8 mouse cellular contexts compared by ENCODE assay signal in genomic region chr10:94992127-94992526, GRCm38 (mm10). TPM values are rescaled to one million over a fixed set of nuclear protein-coding genes. Genes with fewer than 3 reads are reported as not detected.
DNase-seq lines count a peak whose midpoint lies in the region; ATAC-seq lines count a peak whose summit lies in the region.

No protein-coding gene starts in this region.

- H3K36me3 ChIP-seq in midbrain, embryonic 10.5 days = no peaks in the 10 kb centered on the region

- H3K27me3 ChIP-seq in midbrain, embryonic 10.5 days (ENCODE audit: low read depth, poor library complexity, severe bottlenecking) = peaks cover 13% of the 10 kb centered on the region

- intact Hi-C loops in gastrocnemius, postnatal 14 days (cut with DNase I; ENCODE audit: low total_unique reads) = loop anchor here (5.0 kb wide), 2 partner anchors 105 to 485 kb away; no protein-coding TSS in a partner anchor
- intact Hi-C loops in left cerebral cortex, postnatal 36 days (cut with DNase I) = loop anchor here (5.0 kb wide), 2 partner anchors 90 to 330 kb away; partner anchors contain the start of gene Cradd

- H3K4me1 ChIP-seq in midbrain, embryonic 10.5 days = peaks cover 29% of the 10 kb centered on the region

- H3K27ac ChIP-seq in midbrain, embryonic 10.5 days (replicated peaks) = peak overlapping the region; percentile 73; the same call in 1 of the 2 replicates

- WGBS in midbrain, embryonic 10.5 days = 13% methylated on average over 9 of the region's 9 CpGs

- no peaks in the 10 kb centered on the region for H3K9me3 ChIP-seq in midbrain, embryonic 10.5 days (replicated peaks)

- peak; percentile 83 for ATAC-seq in common myeloid progenitor, adult 5-6 weeks (replicated peaks; ENCODE audit: low read depth, poor library complexity, severe bottlenecking)

- DNase-seq in adipocyte (ENCODE audit: low spot score) = peak; percentile 82
- peak; percentile 87 for DNase-seq in gastrocnemius, postnatal 14 days
- DNase-seq in induced T-regulatory cell, adult 2 months (ENCODE audit: low read depth) = peak; percentile 87
- DNase-seq in left cerebral cortex, postnatal 36 days (ENCODE audit: low spot score in 2 of 2) = peak; percentile 64 to 74
- DNase-seq in midbrain, embryonic 10.5 days (ENCODE audit: low spot score) = peak; percentile 77
- peak; percentile 80 for DNase-seq in right cerebral cortex, postnatal 4 days
- peak; percentile 4 for DNase-seq in yolk sac, embryonic 10.5 days (ENCODE audit: low spot score)

- H3K4me3 ChIP-seq in midbrain, embryonic 10.5 days = no peak overlapping the region

RNA-seq across cellular contexts. Expression of gene Plxnc1, which starts 47.5 kb away (rescaled TPM):
- 59.0 and 61.7 TPM in 2 replicates for total RNA-seq in common myeloid progenitor, adult 5-6 weeks (2017)
- total RNA-seq in gastrocnemius, postnatal 14 days (2021) = 1 to 10 TPM; 1.2 to 2.1 TPM
- 10 to 100 TPM; 37.2 to 47.8 TPM for total RNA-seq in left cerebral cortex, postnatal 36 days (2021)
- 2.2 and 2.7 TPM in 2 replicates for polyA plus RNA-seq in midbrain, embryonic 10.5 days (2016; fragmentation: Nextera tagmentation; extraction: Ambion mirVana)

Comparison
In these comparisons a context has a peak if more than half of its experiments do, and no peak if none do; other contexts are left out.
1. DNase-seq: peak in every context shown above with its lines; median percentile 87 in gastrocnemius, postnatal 14 days; 87 in induced T-regulatory cell, adult 2 months; 82 in adipocyte; 80 in right cerebral cortex, postnatal 4 days; 77 in midbrain, embryonic 10.5 days; 69 in left cerebral cortex, postnatal 36 days; 4 in yolk sac, embryonic 10.5 days.
2. RNA of gene Plxnc1, which starts 47.5 kb away (total RNA-seq): 59.0 to 61.7 TPM in common myeloid progenitor, adult 5-6 weeks and 37.2 to 47.8 TPM in left cerebral cortex, postnatal 36 days; 1.2 to 2.1 TPM in gastrocnemius, postnatal 14 days; every median in the first group is over 10 times any median in the second.